Mouse (Mus musculus) myocyte (in vitro differentiated cells): ENCODE measurements around the gene Ppm1a.

Experiments
- MAX ChIP-seq: IDR thresholded peaks from one replicate; pipeline ENCODE4 v1.6.1; 2011; ENCODE audit warnings: low read depth, mild to moderate bottlenecking, control low read depth
- POLR2A ChIP-seq: IDR thresholded peaks from one replicate; pipeline ENCODE4 v1.6.1; 2011; ENCODE audit warnings: low read depth, mild to moderate bottlenecking, control low read depth, moderate library complexity; ENCODE audit not compliant: insufficient read length
- REST ChIP-seq: IDR thresholded peaks from one replicate; pipeline ENCODE4 v1.6.1; 2011; ENCODE audit warnings: mild to moderate bottlenecking, control low read depth, moderate library complexity; ENCODE audit not compliant: insufficient read depth, insufficient read length
- TCF12 ChIP-seq: IDR thresholded peaks from one replicate; pipeline ENCODE4 v1.6.1; 2011; ENCODE audit warnings: mild to moderate bottlenecking, control low read depth; ENCODE audit not compliant: poor library complexity, insufficient read depth, severe bottlenecking

- TF ChIP-seq TCF12: no peak
- no peak for TF ChIP-seq MAX
- TF ChIP-seq REST: no peak
- no peak for TF ChIP-seq POLR2A
Measured at GRCm38 (mm10) chr12:72793983-72794382, 36.7 kb downstream of the Ppm1a start.
